Mouse (Mus musculus) heart, adult 9 months (tissue): ENCODE results near the gene Fam83g.

ENCODE experiments used
- DNase-seq, 2 experiments: peaks; one replicate each; pipeline ENCODE4 v3.0.0; 2022; ENCODE audit warnings: low spot score in 2 of 2

Fam83g gene

DNA sequence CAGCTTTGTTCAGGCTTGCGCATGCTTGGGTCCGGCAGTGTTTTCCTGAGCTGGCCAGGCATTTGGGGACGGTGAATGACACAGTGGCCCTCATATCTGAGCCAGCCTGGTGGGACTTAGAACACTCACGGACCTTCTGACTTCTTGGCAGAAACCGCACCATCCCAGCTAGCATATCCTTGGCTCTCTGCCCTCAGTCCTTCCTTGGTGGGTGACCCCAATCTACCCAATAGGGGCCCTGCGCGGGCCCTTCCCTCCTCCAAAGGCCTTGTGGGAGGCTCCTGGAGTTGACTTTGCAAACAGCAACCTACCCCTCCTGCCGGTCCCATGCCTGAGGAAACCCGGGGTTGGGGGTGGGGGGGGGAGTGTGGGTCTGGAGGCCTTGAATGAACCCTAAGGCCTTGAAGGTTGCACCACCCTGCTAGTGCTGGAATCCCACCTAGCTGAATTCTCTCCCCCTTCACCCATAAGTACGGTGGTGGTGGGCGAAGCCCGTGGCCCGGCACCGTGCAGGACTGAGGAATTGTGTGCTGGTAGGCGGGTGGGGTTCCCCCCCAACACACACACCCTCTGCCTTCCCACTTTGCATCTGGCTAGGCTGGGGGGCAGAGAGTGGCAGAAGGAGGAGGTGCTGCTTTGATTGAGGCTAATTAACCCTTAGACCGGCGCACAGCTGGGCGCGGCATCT, 9.6 kb upstream of the Fam83g start:
- no peak for DNase-seq

DNA sequence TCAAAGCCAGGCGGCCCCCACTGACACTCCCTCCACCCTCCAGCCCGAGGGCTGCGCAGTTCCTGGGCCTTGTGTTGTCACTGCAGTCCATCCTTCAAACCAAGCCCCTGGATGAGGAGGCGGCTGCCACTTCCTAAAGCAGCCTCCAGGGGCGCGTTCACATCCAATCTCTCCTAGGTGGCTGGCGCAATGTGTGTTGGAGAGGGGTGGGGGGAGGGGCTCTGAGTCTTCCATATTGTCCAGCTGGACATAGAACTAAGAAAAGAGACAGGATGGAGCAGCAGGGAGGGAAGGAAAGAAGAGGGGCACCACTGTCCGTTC, 9.1 kb upstream of the Fam83g start:
- DNase-seq: no peak

DNA sequence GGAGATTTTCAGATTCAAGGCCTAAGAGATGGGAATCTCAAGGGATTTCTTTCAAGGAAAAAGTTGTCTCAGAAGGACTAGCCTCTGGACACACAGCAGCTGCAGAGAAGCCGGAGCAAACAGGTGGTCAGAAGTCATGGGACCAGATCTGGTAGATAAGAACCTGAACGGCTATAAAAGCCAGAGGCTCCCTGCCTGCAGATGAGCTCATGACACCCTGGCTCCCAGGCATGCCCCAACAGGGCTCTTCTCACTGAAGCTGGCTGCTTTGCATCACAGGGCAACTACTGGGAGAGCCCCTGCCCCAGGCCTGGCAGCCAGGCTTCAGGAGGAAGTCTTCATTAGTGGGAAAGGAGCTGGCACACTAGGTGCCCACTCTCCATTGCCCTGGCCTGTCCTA, 8.6 kb upstream of the Fam83g start:
- no peak for DNase-seq

DNA sequence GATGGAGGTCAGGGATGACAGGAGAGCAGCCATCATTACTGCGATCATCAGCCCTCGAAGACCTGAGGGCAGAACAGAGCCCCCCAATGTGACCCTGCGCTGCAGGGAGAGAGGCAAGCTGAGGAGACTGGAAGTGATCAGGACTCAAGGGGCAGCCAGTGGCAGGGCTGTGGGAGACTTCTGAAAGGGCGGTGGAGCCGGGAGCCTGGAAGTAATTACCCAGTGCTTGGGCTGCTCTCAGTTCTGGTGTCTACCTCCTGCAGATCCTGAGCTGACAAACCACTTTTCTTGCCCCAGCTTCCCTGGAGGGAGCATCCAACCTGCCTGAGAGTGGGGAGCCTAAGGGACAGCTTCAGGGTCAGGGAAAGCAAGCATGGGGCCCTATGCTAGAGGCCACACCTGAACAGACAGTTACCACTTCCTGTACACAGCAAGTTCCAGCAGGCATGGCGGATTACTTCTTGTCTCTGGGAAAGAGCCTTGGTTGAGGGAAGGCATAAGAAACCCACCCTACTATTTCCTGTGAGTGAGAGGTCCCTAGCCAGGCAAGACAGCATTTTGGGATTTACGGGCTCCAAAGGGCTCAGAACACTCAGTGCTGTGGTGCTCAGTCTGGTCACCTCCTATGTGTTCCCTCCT, 7.6 kb upstream of the Fam83g start:
- no peak for DNase-seq

DNA sequence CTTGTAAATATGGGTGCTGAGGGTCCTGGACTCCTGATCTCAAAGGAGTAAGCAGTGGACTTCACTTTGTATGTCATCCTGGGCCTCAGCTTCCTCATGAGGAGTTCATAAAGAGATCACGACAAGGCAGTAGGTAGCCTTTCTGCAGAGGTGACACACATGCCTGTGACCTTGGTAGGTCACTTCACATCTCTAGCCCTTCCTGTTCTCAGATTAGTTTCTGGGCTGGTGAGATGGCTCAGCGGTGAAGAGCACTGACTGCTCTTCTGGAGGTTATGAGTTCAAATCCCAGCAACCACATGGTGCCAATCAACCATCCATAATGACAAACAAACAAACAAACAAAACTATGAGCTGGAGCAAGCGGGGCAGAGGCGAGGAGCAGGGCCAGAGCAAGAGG, 6.2 kb upstream of the Fam83g start:
- DNase-seq: no peak

- DNase-seq: no peak
Measured at GRCm38 (mm10) chr11:61679091-61679866, 4.6 kb upstream of the Fam83g start.

- DNase-seq: no peak
Measured at GRCm38 (mm10) chr11:61685119-61685725, 1.3 kb downstream of the Fam83g start.

GRCm38 (mm10) chr11:61686141-61686540, 2.2 kb downstream of the Fam83g start:
- DNase-seq: no peak

GRCm38 (mm10) chr11:61686906-61687453, 3.1 kb downstream of the Fam83g start:
- DNase-seq: no peak

GRCm38 (mm10) chr11:61687595-61687994, 3.7 kb downstream of the Fam83g start:
- no peak for DNase-seq

GRCm38 (mm10) chr11:61692996-61693395, 9.1 kb downstream of the Fam83g start:
- no peak for DNase-seq

- DNase-seq: no peak
Measured at GRCm38 (mm10) chr11:61698852-61699251, 15.0 kb downstream of the Fam83g start.

DNA sequence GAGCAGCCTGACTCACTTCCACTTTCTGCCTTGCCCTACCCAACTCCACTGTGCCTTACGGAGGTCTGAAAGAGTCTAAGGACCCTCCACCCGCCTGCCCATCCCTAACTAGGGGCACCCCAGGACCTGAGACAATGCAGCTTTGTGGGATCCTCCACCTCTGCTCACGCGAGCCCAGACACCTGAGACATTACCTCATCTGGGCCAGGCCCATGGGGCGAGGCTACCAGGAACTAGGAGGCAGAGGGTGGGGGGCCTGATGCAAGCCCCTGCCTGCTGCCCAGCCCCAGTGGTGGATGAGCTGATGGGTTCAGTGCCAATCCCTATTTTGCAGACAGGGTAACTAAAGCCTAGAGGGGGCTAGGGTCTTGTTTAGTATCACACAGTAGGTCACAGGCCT, 15.6 kb downstream of the Fam83g start:
- DNase-seq: no peak

DNA sequence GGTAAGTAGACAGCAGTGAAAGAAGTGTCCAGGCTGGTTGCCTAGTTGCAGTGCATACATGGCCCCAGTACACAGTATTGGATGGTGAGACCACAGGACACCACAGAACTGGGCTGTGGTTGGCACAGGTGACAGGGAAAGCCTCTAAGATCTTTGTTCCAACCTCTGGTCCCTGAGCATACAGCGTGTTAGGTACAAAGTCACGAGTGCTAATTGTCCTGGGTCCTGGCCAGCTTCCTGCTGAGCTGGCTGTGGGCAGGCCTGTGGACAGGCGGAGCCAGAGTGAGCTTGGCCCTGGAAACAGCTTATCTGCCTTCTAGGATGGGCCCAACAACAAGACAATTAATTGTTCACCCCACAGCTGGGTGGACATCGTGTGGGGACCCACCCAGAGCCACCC, 16.0 kb downstream of the Fam83g start:
- DNase-seq: peak; percentile 23 to 27

DNA sequence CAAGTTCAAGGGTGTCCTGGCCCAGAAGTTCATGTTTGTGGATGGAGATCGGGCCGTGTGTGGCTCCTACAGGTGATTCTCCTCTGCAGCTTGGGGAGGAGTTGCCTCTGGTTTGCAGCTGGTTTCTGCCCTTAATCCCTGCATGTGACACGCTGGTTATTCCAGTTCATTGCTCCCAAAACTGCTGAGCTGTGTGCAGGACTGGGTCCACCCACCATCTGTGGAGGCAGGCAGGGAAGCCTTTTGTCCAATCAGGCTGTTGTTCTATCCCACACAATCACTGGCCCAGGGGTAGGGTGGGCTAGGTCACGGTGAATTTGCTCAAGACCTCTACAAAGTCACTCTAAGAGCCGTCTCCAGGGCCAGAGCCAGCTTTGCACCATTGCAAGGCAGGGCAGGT, 17.8 kb downstream of the Fam83g start:
- no peak for DNase-seq

GRCm38 (mm10) chr11:61702494-61702893, 18.6 kb downstream of the Fam83g start:
- no peak for DNase-seq

- no peak for DNase-seq
Measured at GRCm38 (mm10) chr11:61705581-61705980, 21.7 kb downstream of the Fam83g start.

GRCm38 (mm10) chr11:61706232-61706631, 22.3 kb downstream of the Fam83g start:
- no peak for DNase-seq

DNA sequence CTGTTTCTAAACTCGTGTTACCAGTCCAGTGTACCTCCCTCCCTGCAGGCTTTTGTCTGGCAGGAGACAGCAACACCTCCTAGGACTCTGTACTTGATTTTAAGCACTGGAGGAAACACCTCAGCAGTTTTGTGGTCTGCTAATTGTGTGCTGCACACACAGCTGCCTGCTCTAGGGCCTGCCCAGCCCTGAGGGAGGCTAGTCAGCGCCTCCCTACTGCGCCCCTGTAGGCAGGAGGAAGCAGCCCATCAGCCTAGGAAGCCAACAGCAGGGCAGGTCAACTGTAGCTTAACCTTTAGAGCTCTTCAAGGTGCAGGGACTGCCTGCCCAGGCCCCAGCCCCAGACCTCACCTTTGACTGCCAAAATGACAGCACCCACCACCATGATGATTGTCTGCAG, 25.0 kb downstream of the Fam83g start:
- DNase-seq: no peak

- DNase-seq: no peak
Measured at GRCm38 (mm10) chr11:61713157-61713855, 29.4 kb downstream of the Fam83g start.

- peak; percentile 75 to 77 for DNase-seq
Measured at GRCm38 (mm10) chr11:61714346-61715117, 30.6 kb downstream of the Fam83g start.
